26 mouse cellular contexts compared by ENCODE assay signal in the genomic region with DNA sequence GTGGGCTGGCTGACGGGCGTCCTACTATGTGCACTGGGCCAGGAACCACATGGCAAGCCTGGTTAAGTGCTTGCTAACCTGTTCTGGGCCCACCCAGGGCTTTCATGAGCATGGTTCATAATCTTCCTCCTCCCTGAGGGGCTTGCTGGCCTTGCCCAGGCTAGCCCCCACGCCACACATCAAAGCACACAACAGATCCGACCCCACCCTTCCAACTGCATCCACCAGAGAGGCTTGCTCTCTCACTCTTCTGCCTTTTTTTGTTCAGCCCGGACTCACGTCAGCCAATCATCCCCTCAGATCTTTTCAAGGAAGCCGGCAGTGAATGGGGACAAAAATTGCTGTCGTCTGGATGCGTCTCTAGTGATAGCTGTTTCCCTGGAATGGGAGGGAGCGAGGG.
A peak's percentile ranks its signal among the peaks of the same experiment; 100 is the strongest.
DNase-seq lines count a peak whose midpoint lies in the region; ATAC-seq and TF ChIP-seq lines count a peak whose summit lies in the region.
"Had no signal": no experiment of that assay in that cellular context is flagged by ENCODE, and none has a peak within 500 bp of the region (broad histone marks: within the 10 kb centered on the region; RNA-seq: fewer than 3 reads in every experiment).

No protein-coding gene starts in this region.

- H3K9me3 ChIP-seq in forebrain, embryonic 12.5 days = no peaks in the 10 kb centered on the region
- H3K9me3 ChIP-seq in forebrain, embryonic 11.5 days (ENCODE audit: control insufficient read depth, low read length) = peaks cover 3% of the 10 kb centered on the region; the same call in 1 of the 2 replicates
- no peaks in the 10 kb centered on the region for H3K9me3 ChIP-seq in neural tube, embryonic 13.5 days
- H3K9me3 ChIP-seq in neural tube, embryonic 15.5 days (replicated peaks) = no peaks in the 10 kb centered on the region
- no peaks in the 10 kb centered on the region for H3K9me3 ChIP-seq in forebrain, postnatal 0 days (ENCODE audit: low read length)
- H3K9me3 ChIP-seq: embryonic facial prominence, embryonic 12.5 days; lung, embryonic 15.5 days; stomach, embryonic 15.5 days had no signal

- 35% methylated on average over 10 of the region's 10 CpGs for WGBS in forebrain, embryonic 12.5 days
- 46% methylated on average over 10 of the region's 10 CpGs for WGBS in forebrain, embryonic 11.5 days
- WGBS in neural tube, embryonic 13.5 days = 49% methylated on average over 10 of the region's 10 CpGs
- WGBS in neural tube, embryonic 15.5 days = 57% methylated on average over 10 of the region's 10 CpGs
- WGBS in forebrain, postnatal 0 days = 48% methylated on average over 10 of the region's 10 CpGs

- no peak for DNase-seq in forebrain, embryonic 11.5 days (ENCODE audit: low spot score)
- no peak for DNase-seq in forebrain, postnatal 0 days
- no peak for DNase-seq in kidney, adult 8-10 months
- DNase-seq in layer of hippocampus, adult 2 months (ENCODE audit: low spot score in 2 of 2) = no peak
- DNase-seq in spleen, postnatal 10 days (ENCODE audit: low spot score in 2 of 2) = no peak
- DNase-seq: adrenal gland, postnatal 10 days; cerebellum, adult 9-10 months; gastrocnemius, postnatal 25 days; heart, adult 2 months; kidney, adult 9 months; kidney, postnatal 25 days; layer of hippocampus, adult 9-11 months; thymus, adult 2 months had no signal

- TF ChIP-seq CTCF in forebrain, postnatal 0 days (IDR thresholded peaks at IDR 0.05; ENCODE audit: low read depth) = no peak
- TF ChIP-seq CTCF in layer of hippocampus, adult 2 months (conservative IDR thresholded peaks at IDR 0.05) = no peak

- H3K27ac ChIP-seq in forebrain, embryonic 12.5 days = peak overlapping the region; percentile 65
- no peak overlapping the region for H3K27ac ChIP-seq in forebrain, embryonic 11.5 days (ENCODE audit: low read depth, low read length)
- H3K27ac ChIP-seq in neural tube, embryonic 13.5 days (replicated peaks) = no peak overlapping the region
- no peak overlapping the region for H3K27ac ChIP-seq in neural tube, embryonic 15.5 days (replicated peaks)
- no peak overlapping the region for H3K27ac ChIP-seq in forebrain, postnatal 0 days (ENCODE audit: low read depth, low read length)
- no peak overlapping the region for H3K27ac ChIP-seq in layer of hippocampus, adult 2 months
- H3K27ac ChIP-seq: embryonic facial prominence, embryonic 12.5 days; heart, adult 2 months; left cerebral cortex, adult 2 months; liver, embryonic 14.5 days; lung, embryonic 15.5 days; macrophage; stomach, embryonic 15.5 days had no signal

- ATAC-seq in forebrain, embryonic 12.5 days (ENCODE audit: low FRiP score) = no peak
- ATAC-seq in forebrain, embryonic 11.5 days (replicated peaks; ENCODE audit: low FRiP score) = no peak
- ATAC-seq in neural tube, embryonic 13.5 days (ENCODE audit: low read depth) = no peak
- ATAC-seq in neural tube, embryonic 15.5 days (ENCODE audit: low FRiP score) = no peak
- ATAC-seq in forebrain, postnatal 0 days = peak; percentile 34; the same call in 1 of the 2 replicates
- ATAC-seq: activated CD4-positive, CD25-positive, alpha-beta regulatory T cell, adult 4 months; CD4-positive, CD25-positive, alpha-beta regulatory T cell, adult 4 months; inflammation-experienced regulatory T-cells, adult 6 months had no signal

- no peak overlapping the region for H3K4me2 ChIP-seq in forebrain, embryonic 12.5 days
- H3K4me2 ChIP-seq in forebrain, embryonic 11.5 days (ENCODE audit: low read depth, low read length, severe bottlenecking) = no peak overlapping the region
- H3K4me2 ChIP-seq in neural tube, embryonic 13.5 days = no peak overlapping the region
- no peak overlapping the region for H3K4me2 ChIP-seq in neural tube, embryonic 15.5 days
- no peak overlapping the region for H3K4me2 ChIP-seq in forebrain, postnatal 0 days (ENCODE audit: low read depth)
- H3K4me2 ChIP-seq: embryonic facial prominence, embryonic 12.5 days; lung, embryonic 15.5 days; stomach, embryonic 15.5 days had no signal

- H3K4me3 ChIP-seq in forebrain, embryonic 12.5 days (replicated peaks) = no peak overlapping the region
- no peak overlapping the region for H3K4me3 ChIP-seq in forebrain, embryonic 11.5 days (ENCODE audit: low read depth, low read length)
- no peak overlapping the region for H3K4me3 ChIP-seq in neural tube, embryonic 13.5 days
- no peak overlapping the region for H3K4me3 ChIP-seq in neural tube, embryonic 15.5 days (replicated peaks)
- no peak overlapping the region for H3K4me3 ChIP-seq in forebrain, postnatal 0 days (ENCODE audit: low read depth, low read length)
- H3K4me3 ChIP-seq in layer of hippocampus, adult 2 months = no peak overlapping the region
- H3K4me3 ChIP-seq: embryonic facial prominence, embryonic 12.5 days; erythroblast, embryonic 14.5 days; heart, adult 2 months; left cerebral cortex, adult 2 months; lung, embryonic 15.5 days; stomach, embryonic 15.5 days had no signal

- H3K36me3 ChIP-seq in forebrain, embryonic 12.5 days (replicated peaks) = no peaks in the 10 kb centered on the region
- H3K36me3 ChIP-seq in forebrain, embryonic 11.5 days (ENCODE audit: control insufficient read depth, insufficient read depth, low read length) = no peaks in the 10 kb centered on the region
- H3K36me3 ChIP-seq in neural tube, embryonic 13.5 days = no peaks in the 10 kb centered on the region
- H3K36me3 ChIP-seq in neural tube, embryonic 15.5 days = no peaks in the 10 kb centered on the region
- no peaks in the 10 kb centered on the region for H3K36me3 ChIP-seq in forebrain, postnatal 0 days (ENCODE audit: insufficient read depth)
- H3K36me3 ChIP-seq: embryonic facial prominence, embryonic 12.5 days; lung, embryonic 15.5 days; stomach, embryonic 15.5 days had no signal

- H3K27me3 ChIP-seq in forebrain, embryonic 12.5 days = peaks cover 24% of the 10 kb centered on the region; the same call in 1 of the 2 replicates
- H3K27me3 ChIP-seq in forebrain, embryonic 11.5 days (ENCODE audit: control insufficient read depth, insufficient read depth, low read length) = no peaks in the 10 kb centered on the region; the same call in 1 of the 2 replicates
- H3K27me3 ChIP-seq in neural tube, embryonic 13.5 days = no peaks in the 10 kb centered on the region
- no peaks in the 10 kb centered on the region for H3K27me3 ChIP-seq in neural tube, embryonic 15.5 days (replicated peaks)
- H3K27me3 ChIP-seq in forebrain, postnatal 0 days (ENCODE audit: insufficient read depth, low read length) = no peaks in the 10 kb centered on the region
- H3K27me3 ChIP-seq: embryonic facial prominence, embryonic 12.5 days; lung, embryonic 15.5 days; stomach, embryonic 15.5 days had no signal

- peaks cover 91% of the 10 kb centered on the region for H3K4me1 ChIP-seq in forebrain, embryonic 12.5 days
- peaks cover 49% of the 10 kb centered on the region for H3K4me1 ChIP-seq in forebrain, embryonic 11.5 days (replicated peaks; ENCODE audit: control insufficient read depth, insufficient read depth, low read length)
- H3K4me1 ChIP-seq in neural tube, embryonic 13.5 days (replicated peaks) = peaks cover 87% of the 10 kb centered on the region
- H3K4me1 ChIP-seq in neural tube, embryonic 15.5 days = peaks cover 59% of the 10 kb centered on the region
- H3K4me1 ChIP-seq in forebrain, postnatal 0 days (ENCODE audit: insufficient read depth) = peaks cover 11% of the 10 kb centered on the region

- peak overlapping the region; percentile 25; the same call in 1 of the 2 replicates for H3K9ac ChIP-seq in forebrain, embryonic 12.5 days
- H3K9ac ChIP-seq in forebrain, embryonic 11.5 days (ENCODE audit: low read length) = no peak overlapping the region
- H3K9ac ChIP-seq in neural tube, embryonic 13.5 days = peak overlapping the region; percentile 12; the same call in 1 of the 2 replicates
- H3K9ac ChIP-seq in neural tube, embryonic 15.5 days (replicated peaks) = no peak overlapping the region
- H3K9ac ChIP-seq in forebrain, postnatal 0 days = peak overlapping the region; percentile 6; the same call in 1 of the 2 replicates
- H3K9ac ChIP-seq: embryonic facial prominence, embryonic 12.5 days; liver, embryonic 14.5 days; lung, embryonic 15.5 days; stomach, embryonic 15.5 days had no signal

Comparison
In these comparisons a context has a peak if more than half of its experiments do, and no peak if none do; other contexts are left out.
1. H3K9ac ChIP-seq: peak in forebrain, embryonic 12.5 days (single experiment), neural tube, embryonic 13.5 days (single experiment) and forebrain, postnatal 0 days (single experiment); none in forebrain, embryonic 11.5 days (single experiment) and neural tube, embryonic 15.5 days (single experiment).